19 mouse cellular contexts compared by ENCODE assay signal in genomic region chr14:121208159-121208515, GRCm38 (mm10).
A peak's percentile ranks its signal among the peaks of the same experiment; 100 is the strongest.
DNase-seq lines count a peak whose midpoint lies in the region; ATAC-seq and TF ChIP-seq lines count a peak whose summit lies in the region.
"Had no signal": no experiment of that assay in that cellular context is flagged by ENCODE, and none has a peak within 500 bp of the region (broad histone marks: within the 10 kb centered on the region; RNA-seq: fewer than 3 reads in every experiment).

No protein-coding gene starts in this region.

- no peak for ATAC-seq in forebrain, embryonic 14.5 days
- no peak for ATAC-seq in forebrain, postnatal 0 days
- no peak for ATAC-seq in limb, embryonic 12.5 days (ENCODE audit: insufficient number of reproducible peaks, insufficient read depth, low FRiP score, low TSS enrichment, low read depth)
- ATAC-seq in stomach, postnatal 0 days (ENCODE audit: low FRiP score, low TSS enrichment) = 0 out of 2 replicates have a peak, but pooled peaks have one; percentile 6
- ATAC-seq: activated CD4-positive, CD25-positive, alpha-beta regulatory T cell, adult 4 months; inflammation-experienced regulatory T-cells, adult 6 months; liver, postnatal 0 days had no signal

- H3K9me3 ChIP-seq in forebrain, embryonic 14.5 days (replicated peaks; ENCODE audit: control insufficient read depth, low read length) = no peaks in the 10 kb centered on the region
- H3K9me3 ChIP-seq in forebrain, postnatal 0 days (ENCODE audit: low read length) = no peaks in the 10 kb centered on the region
- no peaks in the 10 kb centered on the region for H3K9me3 ChIP-seq in limb, embryonic 12.5 days
- H3K9me3 ChIP-seq in limb, embryonic 10.5 days (replicated peaks) = no peaks in the 10 kb centered on the region
- H3K9me3 ChIP-seq in stomach, postnatal 0 days (ENCODE audit: control insufficient read depth, low read length) = no peaks in the 10 kb centered on the region
- H3K9me3 ChIP-seq: hindbrain, embryonic 10.5 days had no signal

- DNase-seq in forebrain, embryonic 14.5 days (ENCODE audit: low spot score) = no peak
- no peak for DNase-seq in forebrain, postnatal 0 days
- DNase-seq in limb, embryonic 10.5 days (ENCODE audit: low spot score) = no peak
- peak; percentile 37 to 41 for DNase-seq in cerebellum, postnatal 14 days
- no peak for DNase-seq in stomach, postnatal 0 days (ENCODE audit: low spot score)
- no peak for DNase-seq in gastrocnemius, postnatal 14 days
- DNase-seq in adipocyte (ENCODE audit: low spot score) = no peak
- DNase-seq: adrenal gland, postnatal 36 days; embryo, embryonic 11 days; kidney, adult 8-10 months; liver; liver, postnatal 0 days; lung, postnatal 14 days; spleen, adult 18-20 months; thymus, postnatal 25 days had no signal

- no peak overlapping the region for H3K4me2 ChIP-seq in forebrain, embryonic 14.5 days (ENCODE audit: low read length)
- H3K4me2 ChIP-seq in forebrain, postnatal 0 days (ENCODE audit: low read depth) = no peak overlapping the region
- no peak overlapping the region for H3K4me2 ChIP-seq in limb, embryonic 12.5 days
- no peak overlapping the region for H3K4me2 ChIP-seq in stomach, postnatal 0 days (replicated peaks; ENCODE audit: low read depth)

- WGBS in forebrain, embryonic 14.5 days = 30% methylated on average over 3 of the region's 3 CpGs
- 36% methylated on average over 3 of the region's 3 CpGs for WGBS in forebrain, postnatal 0 days
- WGBS in limb, embryonic 12.5 days = 68% methylated on average over 3 of the region's 3 CpGs
- 82% methylated on average over 3 of the region's 3 CpGs for WGBS in limb, embryonic 10.5 days
- 49% methylated on average over 3 of the region's 3 CpGs for WGBS in stomach, postnatal 0 days

- no peak overlapping the region for H3K4me3 ChIP-seq in forebrain, embryonic 14.5 days (ENCODE audit: low read depth, low read length)
- no peak overlapping the region for H3K4me3 ChIP-seq in forebrain, postnatal 0 days (ENCODE audit: low read depth, low read length)
- H3K4me3 ChIP-seq in limb, embryonic 12.5 days (replicated peaks) = no peak overlapping the region
- no peak overlapping the region for H3K4me3 ChIP-seq in limb, embryonic 10.5 days
- H3K4me3 ChIP-seq in stomach, postnatal 0 days (ENCODE audit: low read depth, low read length) = no peak overlapping the region
- H3K4me3 ChIP-seq: hindbrain, embryonic 10.5 days had no signal

- TF ChIP-seq EP300 in stomach, postnatal 0 days (optimal IDR thresholded peaks at IDR 0.05) = no peak

- intact Hi-C loops in gastrocnemius, postnatal 14 days (cut with DNase I; ENCODE audit: low total_unique reads) = no loop called here

- no peaks in the 10 kb centered on the region for H3K27me3 ChIP-seq in forebrain, embryonic 14.5 days (replicated peaks; ENCODE audit: control insufficient read depth, insufficient read depth, low read length)
- H3K27me3 ChIP-seq in forebrain, postnatal 0 days (ENCODE audit: insufficient read depth, low read length) = no peaks in the 10 kb centered on the region
- no peaks in the 10 kb centered on the region for H3K27me3 ChIP-seq in limb, embryonic 12.5 days
- H3K27me3 ChIP-seq in limb, embryonic 10.5 days (ENCODE audit: low read depth, poor library complexity, severe bottlenecking) = no peaks in the 10 kb centered on the region
- no peaks in the 10 kb centered on the region for H3K27me3 ChIP-seq in stomach, postnatal 0 days (ENCODE audit: control insufficient read depth, insufficient read depth, low read length)

- no peaks in the 10 kb centered on the region for H3K4me1 ChIP-seq in forebrain, embryonic 14.5 days (ENCODE audit: control insufficient read depth, insufficient read depth, low read length)
- no peaks in the 10 kb centered on the region for H3K4me1 ChIP-seq in forebrain, postnatal 0 days (ENCODE audit: insufficient read depth)
- H3K4me1 ChIP-seq in limb, embryonic 12.5 days (replicated peaks) = peaks cover 44% of the 10 kb centered on the region
- H3K4me1 ChIP-seq in limb, embryonic 10.5 days = no peaks in the 10 kb centered on the region; the same call in 1 of the 2 replicates
- no peaks in the 10 kb centered on the region for H3K4me1 ChIP-seq in stomach, postnatal 0 days (replicated peaks; ENCODE audit: control insufficient read depth, insufficient read depth)
- H3K4me1 ChIP-seq: hindbrain, embryonic 10.5 days had no signal

- H3K27ac ChIP-seq in forebrain, embryonic 14.5 days (ENCODE audit: low read depth, low read length) = peak overlapping the region; percentile 21; the same call in 1 of the 2 replicates
- no peak overlapping the region for H3K27ac ChIP-seq in forebrain, postnatal 0 days (ENCODE audit: low read depth, low read length)
- peak overlapping the region; percentile 42; the same call in 1 of the 2 replicates for H3K27ac ChIP-seq in limb, embryonic 12.5 days
- H3K27ac ChIP-seq in limb, embryonic 10.5 days = no peak overlapping the region
- H3K27ac ChIP-seq in stomach, postnatal 0 days (replicated peaks) = no peak overlapping the region
- H3K27ac ChIP-seq: hindbrain, embryonic 10.5 days had no signal

- H3K36me3 ChIP-seq in forebrain, embryonic 14.5 days (ENCODE audit: control insufficient read depth, insufficient read depth, low read length) = no peaks in the 10 kb centered on the region
- H3K36me3 ChIP-seq in forebrain, postnatal 0 days (ENCODE audit: insufficient read depth) = peaks cover 5% of the 10 kb centered on the region; the same call in 1 of the 2 replicates
- H3K36me3 ChIP-seq in limb, embryonic 12.5 days = peaks cover 39% of the 10 kb centered on the region
- peaks cover 56% of the 10 kb centered on the region for H3K36me3 ChIP-seq in limb, embryonic 10.5 days
- H3K36me3 ChIP-seq in stomach, postnatal 0 days (ENCODE audit: control insufficient read depth, insufficient read depth, low read length) = no peaks in the 10 kb centered on the region

- no peak for TF ChIP-seq CTCF in forebrain, postnatal 0 days (IDR thresholded peaks at IDR 0.05; ENCODE audit: low read depth)
- TF ChIP-seq CTCF in stomach, postnatal 0 days (IDR thresholded peaks at IDR 0.05; ENCODE audit: low read depth) = no peak

- H3K9ac ChIP-seq in forebrain, embryonic 14.5 days (ENCODE audit: low read length) = no peak overlapping the region
- no peak overlapping the region for H3K9ac ChIP-seq in forebrain, postnatal 0 days
- H3K9ac ChIP-seq in limb, embryonic 12.5 days (replicated peaks) = no peak overlapping the region
- no peak overlapping the region for H3K9ac ChIP-seq in stomach, postnatal 0 days (ENCODE audit: low read length)
- H3K9ac ChIP-seq: liver, postnatal 0 days had no signal

Comparison
In these comparisons a context has a peak if more than half of its experiments do, and no peak if none do; other contexts are left out.
1. H3K27ac ChIP-seq: peak in forebrain, embryonic 14.5 days (single experiment) and limb, embryonic 12.5 days (single experiment); none in forebrain, postnatal 0 days (single experiment), limb, embryonic 10.5 days (single experiment) and stomach, postnatal 0 days (single experiment).
2. DNase-seq: peak in cerebellum, postnatal 14 days (2 of 2); none in forebrain, embryonic 14.5 days (single experiment), forebrain, postnatal 0 days (single experiment), limb, embryonic 10.5 days (single experiment), stomach, postnatal 0 days (single experiment), gastrocnemius, postnatal 14 days (single experiment) and adipocyte (single experiment).